Mouse (Mus musculus): ENCODE results near the gene Map4k3. TPM values are rescaled to one million over a fixed set of nuclear protein-coding genes. Genes with fewer than 3 reads are reported as not detected.
"Not testable (repeated sequence)": the region's sequence is repeated elsewhere in the genome, so short reads cannot be mapped to it uniquely, and the experiment has no call there.

The Map4k3 gene
- polyA plus RNA-seq, 1 experiment from 2014 or later, result 18.1 TPM

DNA sequence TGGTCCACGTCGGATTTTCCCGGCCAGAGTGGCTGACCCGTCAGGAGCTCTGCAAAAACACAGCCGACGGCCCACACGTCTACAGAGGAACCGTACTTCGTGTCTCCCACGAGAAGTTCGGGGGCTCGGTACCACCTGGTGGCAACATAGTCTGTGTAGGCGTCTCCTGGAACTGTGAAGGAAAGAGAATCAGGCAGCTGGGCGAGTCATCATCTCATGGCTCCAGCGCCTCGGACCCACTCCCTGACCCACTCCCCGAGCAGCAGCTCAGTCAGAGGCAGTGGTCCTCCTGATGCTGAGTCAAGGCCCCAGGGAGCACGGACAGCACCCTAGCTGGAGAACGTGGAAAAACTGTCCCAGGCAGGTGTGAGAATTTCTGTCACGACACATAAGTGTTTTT is 184.6 kb downstream of the Map4k3 start:
- no peak for DNase-seq (ENCODE audit: low spot score)
- Histone ChIP-seq H3K27ac (no peak overlapping the region), H3K4me3 (no peak overlapping the region), H3K27me3 (ENCODE audit: insufficient read depth, poor library complexity, severe bottlenecking) (no peaks in the 10 kb centered on the region), H3K36me3 (no peaks in the 10 kb centered on the region), H3K9me3 (no peaks in the 10 kb centered on the region), H3K4me1 (replicated peaks) (no peaks in the 10 kb centered on the region)
- 91% methylated on average over 20 of the region's 20 CpGs for WGBS

DNA sequence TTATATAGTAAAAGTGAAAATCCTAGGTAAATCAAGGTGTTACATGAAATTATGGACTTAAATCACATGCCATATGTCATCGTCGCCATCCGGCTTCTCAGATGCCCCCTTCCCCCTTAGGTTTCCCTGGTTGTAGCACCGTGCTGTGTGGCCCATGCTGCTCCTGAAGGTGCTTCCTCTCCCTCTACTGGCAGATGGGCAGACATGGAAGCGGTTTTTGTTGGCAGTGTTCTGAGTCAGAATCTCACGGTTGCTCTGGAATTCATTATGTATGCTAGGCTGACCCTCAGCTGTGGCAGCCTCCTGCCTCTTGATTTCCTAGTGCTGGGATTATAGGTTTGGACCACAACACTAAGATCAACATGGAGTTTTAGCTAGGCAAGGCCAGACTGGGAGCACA is 191.1 kb downstream of the Map4k3 start:
- no peaks in the 10 kb centered on the region for H3K36me3 ChIP-seq
- H3K4me1 ChIP-seq (replicated peaks), result no peaks in the 10 kb centered on the region
- no peak overlapping the region for H3K27ac ChIP-seq
- no peaks in the 10 kb centered on the region for H3K9me3 ChIP-seq
- DNase-seq (ENCODE audit: low spot score), result no peak
- 65% methylated on average over 6 of the region's 6 CpGs for WGBS
- H3K27me3 ChIP-seq (ENCODE audit: insufficient read depth, poor library complexity, severe bottlenecking), result no peaks in the 10 kb centered on the region
- H3K4me3 ChIP-seq, result no peak overlapping the region

DNA sequence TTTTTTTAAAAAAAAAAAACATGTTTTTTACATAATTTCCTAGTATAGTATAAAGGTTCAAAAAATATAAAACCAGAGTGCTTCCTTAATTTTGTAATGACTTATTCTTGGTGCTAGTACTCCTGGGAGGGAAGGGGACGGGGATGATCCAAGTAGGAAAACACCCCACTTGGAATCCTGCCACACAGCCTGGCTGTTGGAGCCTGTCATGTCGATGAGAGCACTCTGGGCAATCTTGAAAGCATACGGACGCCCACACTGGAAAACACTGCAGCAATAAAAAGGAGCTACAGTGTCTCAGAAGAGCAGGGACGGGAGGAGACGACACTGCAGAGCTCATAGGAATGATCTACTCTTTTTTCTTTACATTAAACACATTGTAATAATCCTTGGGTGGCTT is 192.7 kb downstream of the Map4k3 start:
- WGBS, result 89% methylated on average over 6 of the region's 6 CpGs
- DNase-seq (ENCODE audit: low spot score), result no peak
- Histone ChIP-seq H3K36me3 (no peaks in the 10 kb centered on the region), H3K4me1 (replicated peaks) (no peaks in the 10 kb centered on the region), H3K4me3 (no peak overlapping the region), H3K27ac (no peak overlapping the region), H3K27me3 (ENCODE audit: insufficient read depth, poor library complexity, severe bottlenecking) (no peaks in the 10 kb centered on the region), H3K9me3 (no peaks in the 10 kb centered on the region)

DNA sequence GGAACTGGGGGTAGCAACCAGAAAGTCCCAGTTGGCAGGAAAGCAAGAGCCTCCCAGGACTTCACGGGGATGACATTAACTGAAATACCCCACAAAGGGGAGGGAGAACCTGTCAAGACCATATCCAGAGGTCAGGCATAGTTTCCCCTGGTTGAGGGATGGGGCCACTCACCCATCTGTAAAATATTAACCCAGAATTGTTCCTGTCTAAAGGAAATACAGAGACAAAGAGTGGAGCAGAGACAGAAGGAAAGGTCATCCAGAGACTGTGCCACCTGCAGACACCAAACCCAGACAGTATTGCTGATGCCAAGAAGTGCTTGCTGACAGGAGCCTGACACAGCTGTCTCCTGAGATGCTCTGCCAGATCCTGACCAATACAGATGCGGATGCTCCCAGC is 196.9 kb downstream of the Map4k3 start:
- H3K4me1 ChIP-seq (replicated peaks); H3K4me3 ChIP-seq; H3K36me3 ChIP-seq; H3K27me3 ChIP-seq (ENCODE audit: insufficient read depth, poor library complexity, severe bottlenecking); H3K9me3 ChIP-seq; H3K27ac ChIP-seq; DNase-seq (ENCODE audit: low spot score): not testable (repeated sequence)
- 67% methylated on average over 2 of the region's 2 CpGs for WGBS

Other genes with a start within 250 kb of the Map4k3 start
- gene Sos1, start 248.0 kb downstream of the Map4k3 start, polyA plus RNA-seq (2016; fragmentation: Nextera tagmentation; extraction: Ambion mirVana), result 3.3 and 4.3 TPM in 2 replicates
- gene Cdkl4, start 150.7 kb downstream of the Map4k3 start, polyA plus RNA-seq (2016; fragmentation: Nextera tagmentation; extraction: Ambion mirVana), result 2.9 and 3.0 TPM in 2 replicates
- 4.5 and 13.0 TPM in 2 replicates for gene Tmem178, start 216.1 kb upstream of the Map4k3 start, polyA plus RNA-seq (2016; fragmentation: Nextera tagmentation; extraction: Ambion mirVana)

Data from hindbrain, embryonic 10.5 days (tissue).